Mouse (Mus musculus) brown adipose tissue, adult 24 weeks (tissue): Measurements from ENCODE around the gene Defb18. TPM values are rescaled to one million over a fixed set of nuclear protein-coding genes. Genes with fewer than 3 reads are reported as not detected.
"Not testable (repeated sequence)": the region's sequence is repeated elsewhere in the genome, so short reads cannot be mapped to it uniquely, and the experiment has no call there.

Experiments
- H3K27ac ChIP-seq: fragments of 200-500 bp; replicated peaks from 2 replicates; pipeline ENCODE4 v1.5.1; 2012; ENCODE audit warnings: low read depth, mild to moderate bottlenecking, low read length
- H3K4me1 ChIP-seq: fragments of 200-500 bp; 2 replicates; pipeline ENCODE4 v1.6.1; 2012; ENCODE audit warnings: low read length, mixed read lengths; ENCODE audit not compliant: control insufficient read depth, insufficient read depth, insufficient read length
- H3K4me3 ChIP-seq: fragments of 200-500 bp; 2 replicates; pipeline ENCODE4 v1.5.1; 2012; ENCODE audit warnings: low read depth, mild to moderate bottlenecking, low read length, moderate library complexity; ENCODE audit not compliant: insufficient read depth
- polyA plus RNA-seq: library from polyadenylated mRNA; stranded (reverse); fragments of >200 nt; gene quantifications from 2 replicates; pipeline ENCODE4 v1.2.4, GENCODE M21; 2012; ENCODE audit not compliant: missing spikeins, insufficient read depth, insufficient read length

Defb18 gene
- polyA plus RNA-seq: not detected in 2 replicates

DNA sequence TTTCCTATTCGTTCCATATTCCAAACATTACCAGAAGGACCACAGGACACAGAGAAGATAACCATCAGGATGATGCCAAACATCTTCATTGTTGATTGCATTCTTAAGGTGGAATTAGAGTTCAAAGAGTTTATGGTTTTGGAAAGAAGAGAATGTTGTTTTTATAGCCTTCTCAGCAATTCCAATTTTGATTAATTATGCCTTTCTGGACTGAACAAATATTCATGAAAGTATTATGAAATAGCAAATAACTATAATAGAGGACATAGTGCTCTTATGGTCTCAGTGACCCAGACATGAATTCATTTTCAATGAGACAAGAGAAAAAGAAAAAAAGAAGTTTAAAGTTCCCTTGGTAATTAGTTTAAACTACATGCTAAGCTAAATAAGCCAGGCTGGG lies at the start of gene Defb18:
Defb18 (minus strand) TSS at position 101 of the 400 bp plus-strand sequence.
- H3K27ac ChIP-seq: no peak within 1 kb of the TSS
- H3K4me3 ChIP-seq: no peak within 1 kb of the TSS
- no peaks in the 10 kb centered on the region for H3K4me1 ChIP-seq

DNA sequence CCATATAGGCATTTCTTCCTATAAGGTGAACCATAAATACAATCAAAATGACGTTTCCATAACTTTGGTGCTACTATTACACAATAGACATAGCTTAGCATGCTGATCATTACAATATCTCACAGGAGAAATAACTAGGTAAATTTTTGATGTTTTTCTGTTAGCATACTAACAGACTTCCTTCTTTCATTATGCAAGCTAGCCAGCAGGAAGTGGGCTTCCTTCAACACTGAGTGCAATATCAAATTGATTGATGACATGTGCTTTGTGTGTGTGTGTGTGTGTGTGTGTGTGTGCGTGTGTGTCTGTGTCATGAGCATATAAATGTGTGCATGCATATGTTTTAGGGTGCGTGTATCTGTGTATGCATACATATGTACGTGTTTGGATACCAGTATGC lies 33.9 kb upstream of the Defb18 start:
- Histone ChIP-seq H3K27ac (no peak overlapping the region), H3K4me1 (no peaks in the 10 kb centered on the region), H3K4me3 (no peak overlapping the region)

DNA sequence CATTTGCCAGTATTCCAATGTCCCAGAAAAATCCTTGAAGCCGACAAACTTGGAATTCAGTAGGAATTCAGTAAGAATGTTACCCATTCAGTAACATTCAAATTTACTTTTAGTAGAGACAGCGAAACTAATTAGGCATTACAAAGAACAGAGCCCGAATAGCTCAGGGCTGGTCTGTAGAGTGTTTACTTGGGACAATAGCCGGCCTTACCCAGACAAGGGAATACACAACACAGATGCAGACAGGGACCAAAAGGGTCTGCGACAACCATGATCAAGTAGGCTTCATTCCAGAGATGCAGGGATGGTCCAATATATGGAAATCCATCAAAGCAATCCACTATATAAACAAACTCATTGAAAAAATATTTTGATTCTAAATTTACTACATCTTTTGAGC lies 31.6 kb upstream of the Defb18 start:
- H3K4me1 ChIP-seq: no peaks in the 10 kb centered on the region
- no peak overlapping the region for H3K27ac ChIP-seq
- no peak overlapping the region for H3K4me3 ChIP-seq

DNA sequence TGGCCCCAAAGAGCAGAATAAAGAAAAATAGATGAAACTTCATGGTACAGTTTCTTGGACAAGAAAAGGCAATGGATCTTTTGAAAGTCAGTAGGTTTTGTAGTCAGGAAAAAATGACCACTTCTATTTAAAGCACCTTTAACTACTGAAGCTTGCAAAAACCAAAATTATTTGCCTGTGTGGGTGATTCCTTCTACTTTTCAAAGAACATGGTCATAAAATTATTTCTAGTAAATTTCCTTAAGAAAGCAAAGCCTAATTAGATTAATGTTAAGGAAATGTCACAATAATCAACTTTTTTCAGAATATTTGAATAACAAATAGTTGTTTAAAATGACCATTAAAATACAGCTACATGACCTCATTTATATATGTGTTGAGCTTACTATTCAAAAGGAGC lies 27.8 kb upstream of the Defb18 start, which contains the start of gene Defb41:
Defb41 (minus strand) TSS at position 101 of the 400 bp plus-strand sequence.
- Histone ChIP-seq H3K4me3 (no peak within 1 kb of the TSS), H3K27ac (no peak within 1 kb of the TSS), H3K4me1 (no peaks in the 10 kb centered on the region)

DNA sequence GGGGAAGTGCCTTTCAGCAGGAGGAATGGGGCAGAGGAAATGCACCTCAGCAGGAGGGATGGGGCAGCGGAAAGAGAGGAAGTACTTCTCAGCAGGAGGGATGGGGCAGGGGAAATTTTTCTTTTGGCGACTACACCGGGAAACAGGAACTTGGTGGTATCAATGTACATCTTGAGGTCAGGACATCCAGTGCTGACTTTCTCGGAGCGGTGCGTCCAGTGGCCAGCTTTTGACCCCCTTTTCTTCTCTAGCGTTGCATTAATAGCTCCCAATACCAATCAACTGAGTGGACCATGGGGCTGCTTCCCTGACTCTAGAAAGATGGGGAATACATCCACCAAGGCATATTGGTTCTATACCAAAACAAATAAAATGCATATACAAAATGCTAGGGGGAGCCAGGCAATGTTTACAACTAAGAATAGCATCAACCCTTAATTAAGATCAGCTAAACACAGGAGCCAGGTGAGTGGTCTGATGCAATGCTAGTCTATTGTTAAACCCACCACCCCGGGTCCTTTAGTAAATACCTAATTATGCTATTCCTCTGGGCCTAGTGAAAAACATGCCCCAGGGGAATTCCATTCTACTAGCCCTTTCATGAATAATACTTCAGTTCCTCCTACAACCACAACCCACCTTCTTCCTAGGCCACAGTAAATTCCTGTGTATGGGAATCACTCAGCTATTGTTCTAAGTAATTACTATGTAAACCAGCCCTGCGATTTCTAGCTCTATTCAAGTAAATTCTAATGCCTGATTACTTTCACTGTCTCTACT lies 8.7 kb upstream of the Defb18 start:
- not testable (repeated sequence) for H3K27ac ChIP-seq, H3K4me1 ChIP-seq, H3K4me3 ChIP-seq

DNA sequence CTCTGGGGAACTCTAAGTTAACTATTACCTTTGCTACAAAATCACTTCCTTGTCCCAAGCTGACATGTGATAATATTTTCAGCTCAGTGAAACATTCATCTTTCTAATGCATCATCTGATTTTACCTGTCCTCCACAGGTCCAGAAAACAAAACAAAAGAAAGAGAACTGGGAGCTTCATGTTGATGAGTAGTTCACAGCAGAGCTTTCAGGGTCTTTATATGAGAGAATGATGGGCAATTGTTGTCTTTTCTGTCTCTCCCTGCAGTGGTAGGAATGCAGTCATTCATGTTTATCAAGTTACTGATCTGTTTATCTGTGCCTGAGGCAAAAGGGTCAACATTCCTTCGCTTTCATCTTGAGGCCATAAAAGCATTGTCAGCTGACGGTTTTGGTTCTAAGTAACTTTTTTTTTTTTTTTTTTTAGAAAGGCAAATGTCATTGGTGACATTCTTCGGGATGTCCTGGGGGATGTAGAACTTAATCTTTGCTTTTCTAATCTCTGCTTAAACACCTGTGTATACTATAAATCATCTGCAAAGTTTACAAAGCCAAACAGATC lies 13.8 kb downstream of the Defb18 start:
- Histone ChIP-seq H3K4me1 (no peaks in the 10 kb centered on the region), H3K4me3 (no peak overlapping the region), H3K27ac (no peak overlapping the region)

DNA sequence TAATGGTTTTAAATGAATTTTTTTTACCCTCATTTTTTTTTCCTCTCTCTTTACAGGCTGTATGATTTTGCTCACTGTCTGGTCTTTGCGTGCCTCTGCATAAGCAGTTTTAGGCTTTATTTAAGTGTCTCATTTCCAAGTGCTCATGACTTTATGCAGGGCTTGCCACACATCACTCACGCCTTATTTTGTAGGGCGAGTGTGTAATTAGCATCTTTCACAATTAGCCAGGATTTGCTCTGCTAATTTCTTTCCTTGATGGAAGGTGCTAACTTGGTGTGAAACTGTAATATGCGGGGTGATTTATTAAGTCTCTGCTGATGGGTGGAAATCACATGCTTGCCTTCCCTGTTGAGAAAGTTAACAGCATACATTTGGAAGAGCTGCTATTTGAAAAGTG lies 45.5 kb downstream of the Defb18 start:
- Histone ChIP-seq H3K4me1 (no peaks in the 10 kb centered on the region), H3K4me3 (no peak overlapping the region), H3K27ac (no peak overlapping the region)

DNA sequence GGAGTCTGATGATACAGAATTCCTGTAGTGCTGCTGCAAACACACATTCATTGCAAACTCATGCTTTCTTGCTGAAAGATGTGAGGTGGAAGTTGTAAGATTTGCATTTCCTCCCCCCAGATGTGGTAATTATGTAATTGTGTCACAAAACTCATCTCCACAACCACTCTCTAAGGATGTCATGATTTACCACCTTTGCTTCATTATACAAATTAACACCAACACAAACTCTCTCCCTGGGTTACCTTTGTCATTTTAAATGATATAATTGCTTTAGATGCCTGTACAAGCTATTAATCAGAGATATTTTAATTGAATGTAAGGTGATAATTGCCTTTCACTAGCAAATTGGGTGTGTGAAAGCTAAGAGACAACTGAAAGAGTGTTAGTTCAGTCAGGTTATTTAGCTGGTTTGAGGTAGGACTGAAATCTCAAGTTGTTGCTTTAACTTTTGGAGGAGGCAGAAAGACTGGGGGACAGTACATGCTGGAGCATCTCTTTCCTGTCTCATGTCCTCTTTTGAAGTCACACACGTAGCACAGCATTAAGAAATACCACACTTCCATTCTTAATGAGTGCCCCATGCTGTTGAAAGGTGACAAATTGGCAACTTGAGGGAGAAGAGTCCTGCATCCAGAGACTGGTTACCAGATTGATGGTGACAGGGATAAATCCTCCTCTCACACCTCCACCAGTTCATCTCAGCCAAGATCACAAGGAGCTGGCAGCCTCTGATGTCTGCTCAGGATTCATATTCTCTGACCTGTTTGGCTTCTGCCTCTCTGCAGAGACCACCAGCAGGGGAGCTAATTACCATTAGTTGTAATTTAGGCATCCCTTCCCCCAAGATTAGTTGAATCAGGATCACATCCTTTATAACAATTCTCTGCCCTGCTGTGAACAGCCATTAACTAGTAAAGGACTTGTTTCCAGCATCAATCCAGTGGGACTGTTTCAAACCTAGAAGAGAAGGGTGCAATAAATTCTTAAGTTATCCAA lies 46.2 kb downstream of the Defb18 start:
- Histone ChIP-seq H3K4me3 (no peak overlapping the region), H3K4me1 (no peaks in the 10 kb centered on the region), H3K27ac (no peak overlapping the region)

Other genes with a start within 250 kb of the Defb18 start
- not detected in 2 replicates for gene Crisp4, start 91.5 kb downstream of the Defb18 start, polyA plus RNA-seq
- gene Defb41, start 27.7 kb upstream of the Defb18 start, polyA plus RNA-seq: not detected in 2 replicates